Mouse (Mus musculus) olfactory bulb, adult 2 months (tissue): ENCODE results near the gene Mtfr1l. TPM values are rescaled to one million over a fixed set of nuclear protein-coding genes. Genes with fewer than 3 reads are reported as not detected.

ENCODE experiments used
- H3K27ac ChIP-seq: fragments of 200-500 bp; 2 replicates; pipeline ENCODE4 v1.5.1; 2012; ENCODE audit warnings: low read depth, low read length; ENCODE audit not compliant: insufficient read depth
- H3K4me1 ChIP-seq: fragments of 200-500 bp; 2 replicates; pipeline ENCODE4 v1.6.1; 2012; ENCODE audit warnings: low read length; ENCODE audit not compliant: control insufficient read depth, insufficient read depth
- H3K4me3 ChIP-seq: fragments of 200-500 bp; 2 replicates; pipeline ENCODE4 v1.5.1; 2012; ENCODE audit warnings: mild to moderate bottlenecking, low read depth, low read length, moderate library complexity; ENCODE audit not compliant: insufficient read depth
- CTCF ChIP-seq: fragments of 200-500 bp; IDR thresholded peaks from 2 replicates; pipeline ENCODE4 v1.5.1; 2012; ENCODE audit warnings: low read depth, mild to moderate bottlenecking, low read length, moderate library complexity; ENCODE audit not compliant: insufficient read depth
- POLR2A ChIP-seq: fragments of 200-500 bp; IDR thresholded peaks from 2 replicates; pipeline ENCODE4 v1.6.1; 2012; ENCODE audit warnings: mild to moderate bottlenecking, low read depth, low read length, moderate library complexity; ENCODE audit not compliant: insufficient read depth
- WGBS: fragments of 180-500 bp; shearing (Covaris S2); methylation state at CpG from one replicate; pipeline ENCODE4 v1.1.7; 2018; 5-methylcytosine and 5-hydroxymethylcytosine counted together
- polyA plus RNA-seq: library from polyadenylated mRNA; stranded (reverse); fragments of >200 nt; gene quantifications from 2 replicates; pipeline ENCODE4 v1.2.4, GENCODE M21; 2012; ENCODE audit warnings: low replicate concordance; ENCODE audit not compliant: missing spikeins, insufficient read depth, insufficient read length

The Mtfr1l gene
- polyA plus RNA-seq, 1 experiment, result not detected

GRCm38 (mm10) chr4:134572449-134573300, 37.5 kb upstream of the Mtfr1l start:
- Histone ChIP-seq H3K27ac (no peak overlapping the region), H3K4me3 (no peak overlapping the region), H3K4me1 (no peaks in the 10 kb centered on the region)
- TF ChIP-seq CTCF (no peak), POLR2A (no peak)
- WGBS, result 87% methylated on average over 24 of the region's 24 CpGs

- WGBS, result 83% methylated on average over 14 of the region's 14 CpGs
- Histone ChIP-seq H3K4me3 (no peak overlapping the region), H3K27ac (no peak overlapping the region), H3K4me1 (no peaks in the 10 kb centered on the region)
- TF ChIP-seq POLR2A, result no peak
- TF ChIP-seq CTCF, result no peak
These were observed 35.7 kb upstream of the Mtfr1l start for GRCm38 (mm10) chr4:134570704-134571451.

GRCm38 (mm10) chr4:134569831-134570230, 34.6 kb upstream of the Mtfr1l start:
- H3K4me1 ChIP-seq, result no peaks in the 10 kb centered on the region
- H3K4me3 ChIP-seq, result no peak overlapping the region
- no peak overlapping the region for H3K27ac ChIP-seq
- 94% methylated on average over 8 of the region's 8 CpGs for WGBS
- TF ChIP-seq POLR2A (no peak), CTCF (no peak)

- Histone ChIP-seq H3K4me1 (no peaks in the 10 kb centered on the region), H3K27ac (no peak overlapping the region), H3K4me3 (no peak overlapping the region)
- WGBS, result 85% methylated on average over 6 of the region's 6 CpGs
- TF ChIP-seq POLR2A (no peak), CTCF (no peak)
These were observed 34.0 kb upstream of the Mtfr1l start for GRCm38 (mm10) chr4:134569205-134569604.

GRCm38 (mm10) chr4:134567377-134568226, 32.4 kb upstream of the Mtfr1l start:
- Histone ChIP-seq H3K4me1 (no peaks in the 10 kb centered on the region), H3K4me3 (no peak overlapping the region), H3K27ac (no peak overlapping the region)
- 61% methylated on average over 19 of the region's 19 CpGs for WGBS
- TF ChIP-seq CTCF, result no peak

- Histone ChIP-seq H3K27ac (no peak overlapping the region), H3K4me3 (no peak overlapping the region), H3K4me1 (peaks cover 5% of the 10 kb centered on the region; the same call in 1 of the 2 replicates)
- TF ChIP-seq POLR2A (no peak), CTCF (no peak)
- 94% methylated on average over 6 of the region's 6 CpGs for WGBS
These were observed 28.9 kb upstream of the Mtfr1l start for GRCm38 (mm10) chr4:134564093-134564492.

GRCm38 (mm10) chr4:134563624-134564023, 28.4 kb upstream of the Mtfr1l start:
- WGBS, result 97% methylated on average over 16 of the region's 16 CpGs
- Histone ChIP-seq H3K4me3 (no peak overlapping the region), H3K27ac (no peak overlapping the region), H3K4me1 (peaks cover 7% of the 10 kb centered on the region; the same call in 1 of the 2 replicates)
- no peak for TF ChIP-seq POLR2A
- no peak for TF ChIP-seq CTCF

GRCm38 (mm10) chr4:134562014-134562413, 26.8 kb upstream of the Mtfr1l start:
- Histone ChIP-seq H3K4me1 (peaks cover 12% of the 10 kb centered on the region; the same call in 1 of the 2 replicates), H3K4me3 (no peak overlapping the region), H3K27ac (no peak overlapping the region)
- TF ChIP-seq CTCF (no peak), POLR2A (no peak)
- WGBS, result 94% methylated on average over 2 of the region's 2 CpGs
